Mouse (Mus musculus) hindbrain, embryonic 14.5 days (tissue): ENCODE results near the gene Rbms1. TPM values are rescaled to one million over a fixed set of nuclear protein-coding genes. Genes with fewer than 3 reads are reported as not detected.

Experiments
- ATAC-seq: fragments of 200-750 bp; cut with Nextera tagmentation; 2 replicates; pipeline ENCODE4 v1.8.0; 2017; ENCODE audit warnings: moderate number of reproducible peaks, mild to moderate bottlenecking, moderate TSS enrichment, moderate library complexity; ENCODE audit not compliant: low FRiP score
- DNase-seq: peaks from one replicate; pipeline ENCODE4 v3.0.0-alpha.2; 2015; ENCODE audit warnings: low spot score
- H3K27ac ChIP-seq: fragments of 300-500 bp; sonication (generic); 2 replicates; pipeline ENCODE4 v1.5.1; 2014; ENCODE audit warnings: mild to moderate bottlenecking, moderate library complexity
- H3K27me3 ChIP-seq: fragments of 300-500 bp; sonication (generic); 2 replicates; pipeline ENCODE4 v1.6.1; 2014; ENCODE audit warnings: mild to moderate bottlenecking, low read length, mixed read lengths; ENCODE audit not compliant: control insufficient read depth, insufficient read depth
- H3K36me3 ChIP-seq: fragments of 300-500 bp; sonication (generic); replicated peaks from 2 replicates; pipeline ENCODE4 v1.6.1; 2014; ENCODE audit not compliant: control insufficient read depth, insufficient read depth
- H3K4me1 ChIP-seq: fragments of 300-500 bp; sonication (generic); replicated peaks from 2 replicates; pipeline ENCODE4 v1.6.1; 2014; ENCODE audit warnings: antibody characterized with exemption, low read length, mixed read lengths; ENCODE audit not compliant: control insufficient read depth, insufficient read depth
- H3K4me2 ChIP-seq: fragments of 300-500 bp; sonication (generic); replicated peaks from 2 replicates; pipeline ENCODE4 v1.6.1; 2014; ENCODE audit warnings: mild to moderate bottlenecking, moderate library complexity
- H3K4me3 ChIP-seq: fragments of 300-500 bp; sonication (generic); replicated peaks from 2 replicates; pipeline ENCODE4 v1.5.1; 2014; ENCODE audit warnings: mild to moderate bottlenecking, low read length
- H3K9ac ChIP-seq: fragments of 300-500 bp; sonication (generic); 2 replicates; pipeline ENCODE4 v1.6.1; 2014
- H3K9me3 ChIP-seq: fragments of 300-500 bp; sonication (generic); 2 replicates; pipeline ENCODE4 v1.6.1; 2016; ENCODE audit warnings: low read length; ENCODE audit not compliant: control insufficient read depth
- WGBS: fragments of 180-500 bp; shearing (Covaris S2); extraction: QIAGEN DNeasy Blood & Tissue Kit; methylation state at CpG from one replicate; pipeline ENCODE4 v1.1.7; 2014; 5-methylcytosine and 5-hydroxymethylcytosine counted together
- polyA plus RNA-seq: library from polyadenylated mRNA; unstranded; fragments of >200 nt; fragmentation: Nextera tagmentation; extraction: Ambion mirVana; gene quantifications from 2 replicates; pipeline ENCODE4 v1.2.1, GENCODE M21; 2014

The Rbms1 gene
- polyA plus RNA-seq, 1 experiment from 2014 or later = 64.9 TPM

- no peaks in the 10 kb centered on the region for H3K36me3 ChIP-seq
- no peak overlapping the region for H3K4me2 ChIP-seq
- ATAC-seq (no peak), DNase-seq (no peak)
- WGBS = 69% methylated on average over 5 of the region's 5 CpGs
- H3K4me1 ChIP-seq = 0 out of 2 replicates have a peak, but pooled peaks cover 7% of the 10 kb centered on the region
- H3K9ac ChIP-seq = no peak overlapping the region
- no peaks in the 10 kb centered on the region for H3K27me3 ChIP-seq
- no peak overlapping the region for H3K4me3 ChIP-seq
- H3K27ac ChIP-seq = no peak overlapping the region
- no peaks in the 10 kb centered on the region for H3K9me3 ChIP-seq
Measured at GRCm38 (mm10) chr2:60845316-60845894, 117.6 kb downstream of the Rbms1 start.

GRCm38 (mm10) chr2:60844259-60844658 is 118.7 kb downstream of the Rbms1 start:
- WGBS = 93% methylated on average over 1 of the region's 1 CpGs

GRCm38 (mm10) chr2:60843633-60844032 is 119.4 kb downstream of the Rbms1 start:
- no peak overlapping the region for H3K4me3 ChIP-seq
- H3K36me3 ChIP-seq = no peaks in the 10 kb centered on the region
- DNase-seq = no peak
- H3K9ac ChIP-seq = no peak overlapping the region
- 0 out of 2 replicates have a peak, but pooled peaks cover 7% of the 10 kb centered on the region for H3K4me1 ChIP-seq
- H3K27me3 ChIP-seq = no peaks in the 10 kb centered on the region
- no peak overlapping the region for H3K4me2 ChIP-seq
- no peak for ATAC-seq
- 86% methylated on average over 3 of the region's 3 CpGs for WGBS
- no peaks in the 10 kb centered on the region for H3K9me3 ChIP-seq
- no peak overlapping the region for H3K27ac ChIP-seq

More at GRCm38 (mm10) chr2:60844259-60844658, 118.7 kb downstream of the Rbms1 start:
- no peak overlapping the region for H3K4me2 ChIP-seq
- no peak overlapping the region for H3K9ac ChIP-seq
- DNase-seq = no peak
- no peaks in the 10 kb centered on the region for H3K9me3 ChIP-seq
- ATAC-seq = no peak
- 0 out of 2 replicates have a peak, but pooled peaks cover 7% of the 10 kb centered on the region for H3K4me1 ChIP-seq
- no peaks in the 10 kb centered on the region for H3K27me3 ChIP-seq
- no peak overlapping the region for H3K27ac ChIP-seq
- no peak overlapping the region for H3K4me3 ChIP-seq
- H3K36me3 ChIP-seq = no peaks in the 10 kb centered on the region

GRCm38 (mm10) chr2:60842976-60843375 is 120.0 kb downstream of the Rbms1 start:
- ATAC-seq (no peak), DNase-seq (no peak)
- Histone ChIP-seq H3K9ac (no peak overlapping the region), H3K4me3 (no peak overlapping the region), H3K4me1 (0 out of 2 replicates have a peak, but pooled peaks cover 7% of the 10 kb centered on the region), H3K4me2 (no peak overlapping the region), H3K27ac (no peak overlapping the region), H3K27me3 (no peaks in the 10 kb centered on the region), H3K36me3 (no peaks in the 10 kb centered on the region), H3K9me3 (no peaks in the 10 kb centered on the region)
- WGBS = 80% methylated on average over 4 of the region's 4 CpGs

GRCm38 (mm10) chr2:60840922-60841321 is 122.1 kb downstream of the Rbms1 start:
- WGBS = 81% methylated on average over 4 of the region's 4 CpGs
- ATAC-seq = no peak

GRCm38 (mm10) chr2:60839498-60839897 is 123.5 kb downstream of the Rbms1 start:
- H3K9ac ChIP-seq = no peak overlapping the region
- no peaks in the 10 kb centered on the region for H3K36me3 ChIP-seq
- no peaks in the 10 kb centered on the region for H3K9me3 ChIP-seq
- 0 out of 2 replicates have a peak, but pooled peaks cover 10% of the 10 kb centered on the region for H3K4me1 ChIP-seq
- DNase-seq (no peak), ATAC-seq (no peak)
- 91% methylated on average over 4 of the region's 4 CpGs for WGBS
- no peaks in the 10 kb centered on the region for H3K27me3 ChIP-seq
- H3K4me3 ChIP-seq = no peak overlapping the region
- no peak overlapping the region for H3K27ac ChIP-seq
- H3K4me2 ChIP-seq = no peak overlapping the region

More at GRCm38 (mm10) chr2:60840922-60841321, 122.1 kb downstream of the Rbms1 start:
- DNase-seq = no peak
- Histone ChIP-seq H3K27ac (no peak overlapping the region), H3K4me1 (0 out of 2 replicates have a peak, but pooled peaks cover 13% of the 10 kb centered on the region), H3K4me2 (no peak overlapping the region), H3K4me3 (no peak overlapping the region), H3K9ac (no peak overlapping the region), H3K36me3 (no peaks in the 10 kb centered on the region), H3K9me3 (no peaks in the 10 kb centered on the region), H3K27me3 (no peaks in the 10 kb centered on the region)

- ATAC-seq = no peak
- WGBS = 54% methylated on average over 5 of the region's 5 CpGs
Measured at GRCm38 (mm10) chr2:60838856-60839255, 124.1 kb downstream of the Rbms1 start.

GRCm38 (mm10) chr2:60837616-60838015 is 125.4 kb downstream of the Rbms1 start:
- Histone ChIP-seq H3K27ac (no peak overlapping the region), H3K36me3 (no peaks in the 10 kb centered on the region), H3K27me3 (no peaks in the 10 kb centered on the region), H3K9me3 (no peaks in the 10 kb centered on the region), H3K4me3 (no peak overlapping the region), H3K4me2 (no peak overlapping the region), H3K4me1 (0 out of 2 replicates have a peak, but pooled peaks cover 7% of the 10 kb centered on the region), H3K9ac (no peak overlapping the region)
- DNase-seq (no peak), ATAC-seq (no peak)
- WGBS = 82% methylated on average over 5 of the region's 5 CpGs

More at GRCm38 (mm10) chr2:60838856-60839255, 124.1 kb downstream of the Rbms1 start:
- no peak overlapping the region for H3K27ac ChIP-seq
- H3K9me3 ChIP-seq = no peaks in the 10 kb centered on the region
- no peaks in the 10 kb centered on the region for H3K36me3 ChIP-seq
- H3K4me3 ChIP-seq = no peak overlapping the region
- H3K4me1 ChIP-seq = 0 out of 2 replicates have a peak, but pooled peaks cover 10% of the 10 kb centered on the region
- H3K4me2 ChIP-seq = no peak overlapping the region
- no peak for DNase-seq
- no peak overlapping the region for H3K9ac ChIP-seq
- no peaks in the 10 kb centered on the region for H3K27me3 ChIP-seq

- H3K27ac ChIP-seq = no peak overlapping the region
Measured at GRCm38 (mm10) chr2:60836237-60836636, 126.8 kb downstream of the Rbms1 start.

More at GRCm38 (mm10) chr2:60836237-60836636, 126.8 kb downstream of the Rbms1 start:
- ATAC-seq = no peak
- H3K9ac ChIP-seq = no peak overlapping the region
- H3K9me3 ChIP-seq = no peaks in the 10 kb centered on the region
- no peaks in the 10 kb centered on the region for H3K27me3 ChIP-seq
- H3K36me3 ChIP-seq = no peaks in the 10 kb centered on the region
- no peak overlapping the region for H3K4me2 ChIP-seq
- 0 out of 2 replicates have a peak, but pooled peaks cover 7% of the 10 kb centered on the region for H3K4me1 ChIP-seq
- 86% methylated on average over 7 of the region's 7 CpGs for WGBS
- no peak for DNase-seq
- H3K4me3 ChIP-seq = no peak overlapping the region
